Mouse (Mus musculus): Measurements from ENCODE around the gene Theg.

DNA sequence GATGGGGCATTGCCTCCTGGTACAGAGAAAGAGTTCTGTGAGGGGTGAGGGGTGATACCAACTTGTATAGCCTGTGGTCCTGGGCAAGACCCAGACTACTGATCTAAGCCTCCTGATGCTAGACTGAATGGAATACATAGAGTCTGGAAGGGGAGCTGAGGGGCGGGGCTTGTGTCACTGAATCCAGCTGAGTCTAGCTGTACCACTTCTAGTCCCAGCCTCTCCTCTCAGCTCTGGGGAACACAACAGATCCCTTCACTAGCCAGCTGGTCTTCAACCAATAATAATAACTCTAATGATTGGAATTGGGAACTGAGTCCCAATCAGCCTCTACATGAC, 27.1 kb upstream of the Theg start:
- TF ChIP-seq TAL1 (IDR thresholded peaks at IDR 0.05; ENCODE audit: low read length) = no peak
- no peak for TF ChIP-seq CTCF (IDR thresholded peaks at IDR 0.05 in 2 of 3, conservative IDR thresholded peaks at IDR 0.05 in 1 of 3; ENCODE audit: control insufficient read depth in 1 of 3, insufficient read depth in 1 of 3, low read depth in 2 of 3, low read length in 3 of 3, poor library complexity in 1 of 3, severe bottlenecking in 1 of 3)
- TF ChIP-seq NRF1 (IDR thresholded peaks at IDR 0.05; ENCODE audit: insufficient read depth, low read depth, low read length, poor library complexity, severe bottlenecking) = no peak
- no peak for TF ChIP-seq GATA1 (IDR thresholded peaks at IDR 0.05; ENCODE audit: low read depth, low read length)
- no peak for TF ChIP-seq CHD2 (IDR thresholded peaks at IDR 0.05; ENCODE audit: low read length)

All from MEL (cell line).